Mouse (Mus musculus) adrenal gland, postnatal 14 days (tissue): ENCODE data around the gene Hes1. TPM values are rescaled to one million over a fixed set of nuclear protein-coding genes. Genes with fewer than 3 reads are reported as not detected.
"Not testable (repeated sequence)": the region's sequence is repeated elsewhere in the genome, so short reads cannot be mapped to it uniquely, and the experiment has no call there.

Source experiments
- DNase-seq: peaks from one replicate; pipeline ENCODE4 v3.0.0; 2021; ENCODE audit warnings: mixed read lengths
- total RNA-seq: library from RNA; stranded (reverse); gene quantifications from 2 replicates; pipeline ENCODE4 v1.2.3, GENCODE M21; 2021

The Hes1 gene
- total RNA-seq, 1 experiment from 2014 or later, result 26.6 TPM

DNA sequence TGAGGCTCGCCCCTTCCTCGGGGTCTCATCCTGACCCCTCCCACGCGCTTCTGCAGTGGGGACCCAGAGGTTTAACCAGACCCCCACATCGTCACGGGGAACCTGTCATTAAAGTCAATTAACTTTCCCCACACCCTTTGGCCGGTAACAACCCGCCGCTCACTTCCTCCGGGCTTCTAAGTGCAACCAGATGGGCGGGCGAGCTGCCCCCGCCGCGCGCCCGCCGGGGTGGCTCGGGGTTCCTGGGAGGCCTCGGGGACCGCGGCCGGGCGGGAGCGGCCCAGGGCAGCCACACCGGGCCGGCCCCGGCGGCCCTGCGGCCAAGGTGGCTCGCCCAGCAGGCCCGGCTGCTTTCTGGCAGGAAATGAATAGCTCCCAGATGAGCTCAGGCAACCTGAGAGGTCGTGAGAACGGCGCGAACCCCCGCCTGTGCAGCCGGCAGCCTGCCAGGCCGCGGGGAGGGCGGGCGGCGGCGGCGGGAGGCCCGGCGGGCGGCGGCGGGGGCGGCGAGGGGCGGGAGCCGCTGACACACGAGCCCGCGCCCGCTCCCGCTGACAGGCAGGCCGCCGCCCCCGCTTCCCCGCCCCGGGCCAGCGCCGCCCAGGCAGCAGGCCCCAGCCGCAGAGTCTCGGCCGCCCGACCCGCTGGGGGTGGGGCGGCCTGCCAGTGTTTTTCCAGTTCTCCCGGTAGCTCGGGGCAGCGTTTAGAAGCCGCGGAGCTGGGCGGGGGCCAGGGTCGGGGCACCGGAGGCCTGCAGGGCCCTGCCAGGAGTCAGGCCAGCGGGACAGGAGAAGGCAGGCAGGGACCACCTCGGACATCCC lies 6.0 kb downstream of the Hes1 start:
- DNase-seq, result peak; percentile 95

DNA sequence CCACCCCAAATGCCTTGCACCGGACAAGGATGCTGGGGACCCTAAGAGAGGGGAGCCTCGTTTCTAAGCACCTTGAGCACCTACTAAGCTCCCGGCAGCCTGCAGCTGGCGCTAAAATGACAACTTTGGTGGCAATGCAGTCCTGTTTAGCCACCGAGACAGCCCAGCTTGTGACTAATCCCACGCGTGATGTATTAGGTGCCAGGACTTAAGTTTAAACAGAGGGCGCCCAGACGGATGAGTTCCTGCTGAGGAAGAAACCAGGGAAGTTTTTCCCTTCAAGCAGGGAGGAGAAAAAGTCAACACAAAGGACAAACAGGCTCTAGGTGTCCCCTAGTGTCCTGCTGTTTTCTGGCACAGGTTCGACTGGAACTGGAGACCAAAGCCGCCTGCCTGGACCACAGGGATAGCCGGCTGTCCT lies 6.6 kb downstream of the Hes1 start:
- no peak for DNase-seq

DNA sequence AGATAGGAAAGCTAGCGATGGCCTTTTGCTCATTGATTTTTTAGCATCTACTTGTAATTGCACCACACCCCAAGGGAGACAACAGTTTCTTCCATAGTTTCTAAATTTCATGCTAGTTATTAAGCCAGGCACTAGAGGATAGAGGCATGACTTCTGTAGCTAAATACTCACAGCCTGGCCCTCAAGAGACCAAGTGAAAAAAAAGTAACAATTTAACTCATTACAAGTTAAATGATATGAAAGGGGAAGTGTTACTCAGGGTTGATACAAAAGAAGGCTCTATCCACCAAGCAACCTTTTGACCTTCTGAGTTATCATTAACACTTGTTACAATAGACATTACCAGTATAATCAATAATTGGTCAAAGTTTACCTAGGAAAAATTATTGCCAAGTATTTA lies 9.1 kb downstream of the Hes1 start:
- no peak for DNase-seq

DNA sequence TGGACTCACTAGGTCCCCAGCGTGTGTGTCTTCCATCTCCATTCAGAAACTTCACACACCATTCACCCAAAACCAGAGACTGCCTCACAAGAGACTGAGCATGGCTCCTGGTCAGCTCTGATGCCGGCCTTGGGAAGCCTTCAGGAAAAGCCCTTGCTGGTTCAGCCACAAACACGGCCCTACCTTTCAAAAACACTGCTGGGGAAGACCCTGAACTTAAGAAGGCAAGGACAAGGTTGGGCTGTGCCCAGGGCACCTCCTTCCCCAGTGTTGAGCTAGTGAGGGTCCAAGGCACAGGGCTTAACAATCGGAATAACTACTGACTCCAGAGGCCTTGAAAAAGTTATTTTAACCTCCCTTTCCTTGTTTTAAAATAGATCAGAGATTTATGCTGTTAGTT lies 17.3 kb downstream of the Hes1 start:
- DNase-seq, result peak; percentile 31

DNA sequence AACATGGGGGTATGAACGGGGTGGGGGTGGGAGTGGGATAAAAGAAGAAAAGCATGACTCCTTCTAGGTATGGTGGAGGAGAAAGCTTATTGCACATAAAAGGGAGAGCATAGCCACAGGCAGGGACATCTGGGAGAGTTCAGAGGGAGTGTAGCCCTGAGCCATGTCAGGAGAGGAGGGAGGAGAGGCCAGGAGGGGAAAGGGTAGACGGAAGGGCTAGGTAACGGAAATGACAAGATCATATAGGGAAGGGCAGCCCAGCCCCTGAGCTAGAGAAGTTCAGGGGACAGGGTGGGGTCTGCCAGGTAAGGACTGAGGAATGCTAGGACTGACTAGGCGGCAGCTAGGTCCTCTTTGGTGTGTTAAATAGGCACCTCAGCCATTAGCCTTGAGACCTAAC lies 17.8 kb downstream of the Hes1 start:
- DNase-seq, result no peak

DNA sequence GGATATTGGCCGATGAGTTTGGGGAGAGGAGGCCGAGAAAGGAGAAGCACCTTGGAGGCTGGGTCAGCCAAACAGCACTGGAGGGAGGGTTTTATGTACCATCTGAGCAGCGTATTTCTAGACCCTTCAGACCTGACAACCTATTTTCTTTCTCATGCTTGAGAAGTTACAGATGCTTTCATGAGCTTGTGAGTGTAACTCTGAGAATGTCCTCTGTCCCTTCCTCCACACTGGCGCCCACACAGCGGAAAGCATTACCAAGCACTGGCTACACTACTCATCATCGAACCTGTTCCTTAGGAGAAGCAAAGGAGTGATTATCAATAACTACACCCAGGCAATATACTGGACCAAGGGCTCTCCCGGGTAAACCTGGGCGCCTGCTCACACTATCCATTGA lies 18.8 kb downstream of the Hes1 start:
- DNase-seq, result no peak

DNA sequence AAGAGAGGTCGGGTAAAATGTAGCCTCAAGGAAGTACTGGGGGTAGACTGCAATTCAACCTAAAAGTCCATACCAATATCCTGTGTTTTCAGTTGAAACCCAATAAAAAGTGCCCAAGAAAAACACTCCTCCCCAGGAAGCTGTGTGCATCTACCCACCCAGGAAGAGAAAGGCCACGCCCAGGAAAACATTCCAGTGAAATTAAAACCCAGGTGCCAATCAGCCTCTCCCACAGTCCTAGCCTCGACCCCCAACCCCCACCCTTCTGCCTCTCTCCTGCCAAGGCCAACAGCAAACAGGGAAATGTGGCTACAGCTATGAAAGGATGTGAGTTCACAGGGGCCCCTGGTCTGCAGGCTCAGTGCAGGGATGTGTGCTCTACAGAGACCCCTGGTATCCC lies 19.4 kb downstream of the Hes1 start:
- no peak for DNase-seq

DNA sequence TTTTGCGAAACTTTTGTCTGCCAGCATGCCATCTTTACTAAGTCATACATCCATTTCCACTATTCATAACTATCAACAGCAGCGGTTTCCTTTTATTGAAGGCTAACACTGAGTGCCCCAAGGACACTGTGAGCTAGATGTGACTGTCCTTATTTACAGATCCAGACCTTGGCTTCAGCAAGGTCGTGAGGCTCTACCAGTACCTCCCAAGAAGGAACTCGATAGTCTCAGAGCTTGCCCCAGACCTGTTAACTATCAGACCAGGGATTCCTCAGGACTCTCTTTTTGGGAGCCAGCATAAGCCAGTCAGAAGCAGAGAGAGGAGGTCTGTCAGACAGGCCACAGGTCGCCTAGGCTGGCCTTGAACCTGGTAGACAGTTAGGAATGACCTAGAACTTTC lies 24.5 kb downstream of the Hes1 start:
- no peak for DNase-seq

DNA sequence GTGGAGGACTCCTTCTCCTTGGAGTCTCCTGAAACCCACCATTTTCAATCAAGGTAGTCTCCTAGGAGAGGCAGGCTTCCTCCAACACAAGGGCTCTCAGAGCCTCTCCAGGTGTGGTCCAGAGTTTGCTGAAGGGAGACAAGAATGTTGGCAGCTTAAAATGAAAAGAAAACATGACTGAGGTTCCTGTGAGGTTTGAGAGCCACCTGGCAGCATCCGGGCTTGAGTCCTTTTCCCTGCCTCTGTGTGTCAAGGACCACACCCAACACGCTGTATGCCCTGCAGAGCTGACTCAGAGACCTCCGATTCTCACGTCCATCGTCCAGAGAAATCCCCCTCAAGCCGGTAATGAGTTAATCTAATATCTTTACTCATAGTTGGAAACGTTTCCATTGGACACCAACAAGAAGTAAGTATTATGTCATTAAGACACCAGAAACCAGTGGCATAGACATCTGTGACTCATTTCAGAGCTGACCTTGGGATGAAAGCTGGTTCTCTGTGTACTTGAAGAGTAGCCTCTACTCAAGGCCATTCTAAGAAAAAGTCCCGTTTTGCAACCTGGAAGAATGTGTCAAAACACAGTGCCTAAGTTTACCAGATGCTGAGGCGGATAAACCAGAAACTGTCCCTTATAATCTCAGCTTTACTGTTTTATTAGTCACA lies 26.1 kb downstream of the Hes1 start:
- peak; percentile 57 for DNase-seq

DNA sequence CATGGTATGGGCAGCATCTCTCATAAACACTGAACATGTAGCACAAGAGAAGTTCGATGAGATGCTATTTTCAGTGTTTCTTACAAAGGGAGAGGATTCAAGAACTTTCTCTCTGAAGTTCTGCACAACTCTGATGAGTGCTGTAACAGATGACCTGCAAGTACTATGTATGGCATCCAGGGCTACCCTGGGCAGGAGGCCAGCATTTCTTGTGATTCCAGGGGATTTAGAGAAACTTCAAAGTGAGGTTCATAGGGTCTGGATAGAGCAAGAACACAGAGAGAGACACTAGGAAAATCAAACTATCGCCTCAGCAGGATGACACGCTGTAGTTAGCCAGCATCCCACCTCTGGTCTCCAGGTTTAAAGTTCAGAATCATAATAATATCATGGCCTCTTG lies 31.9 kb downstream of the Hes1 start:
- no peak for DNase-seq

DNA sequence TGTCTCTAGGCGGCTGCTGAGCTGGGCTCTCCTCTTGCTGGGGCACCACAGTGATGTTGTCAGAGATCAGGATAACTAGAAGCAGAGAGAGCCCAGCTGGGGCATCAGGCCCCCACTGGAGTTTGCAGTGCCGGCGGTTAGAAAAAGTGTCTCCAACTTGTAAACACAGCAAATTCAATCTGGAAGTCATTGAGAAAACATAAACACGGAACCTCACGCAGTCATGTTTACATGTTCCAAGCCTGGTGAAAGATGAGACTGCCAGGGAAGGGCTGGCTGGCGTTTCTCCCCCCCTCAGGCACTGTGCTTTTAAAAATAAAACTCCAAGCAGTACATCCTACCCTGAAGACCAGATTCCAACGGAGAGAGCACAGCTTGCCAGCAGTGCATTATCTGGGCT lies 32.3 kb downstream of the Hes1 start:
- no peak for DNase-seq

DNA sequence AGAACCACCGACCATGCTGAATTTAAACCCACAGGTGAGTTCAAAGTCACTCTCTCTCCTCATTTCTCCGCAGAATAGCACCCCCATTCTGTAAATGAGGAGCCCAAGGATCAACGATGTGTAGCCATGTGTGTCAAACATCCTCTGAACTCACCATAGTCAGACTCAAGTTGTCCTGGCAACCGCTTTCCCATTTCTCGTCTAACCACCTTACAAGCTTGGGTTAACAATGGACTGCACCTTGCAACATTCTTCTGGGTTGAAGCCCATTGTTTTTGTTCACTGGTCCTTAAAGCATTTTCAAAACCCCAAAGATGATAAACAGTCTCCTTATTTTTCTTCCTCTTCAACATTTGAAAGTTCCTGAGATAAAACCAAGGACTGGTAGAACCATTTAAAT lies 34.9 kb downstream of the Hes1 start:
- DNase-seq, result no peak

DNA sequence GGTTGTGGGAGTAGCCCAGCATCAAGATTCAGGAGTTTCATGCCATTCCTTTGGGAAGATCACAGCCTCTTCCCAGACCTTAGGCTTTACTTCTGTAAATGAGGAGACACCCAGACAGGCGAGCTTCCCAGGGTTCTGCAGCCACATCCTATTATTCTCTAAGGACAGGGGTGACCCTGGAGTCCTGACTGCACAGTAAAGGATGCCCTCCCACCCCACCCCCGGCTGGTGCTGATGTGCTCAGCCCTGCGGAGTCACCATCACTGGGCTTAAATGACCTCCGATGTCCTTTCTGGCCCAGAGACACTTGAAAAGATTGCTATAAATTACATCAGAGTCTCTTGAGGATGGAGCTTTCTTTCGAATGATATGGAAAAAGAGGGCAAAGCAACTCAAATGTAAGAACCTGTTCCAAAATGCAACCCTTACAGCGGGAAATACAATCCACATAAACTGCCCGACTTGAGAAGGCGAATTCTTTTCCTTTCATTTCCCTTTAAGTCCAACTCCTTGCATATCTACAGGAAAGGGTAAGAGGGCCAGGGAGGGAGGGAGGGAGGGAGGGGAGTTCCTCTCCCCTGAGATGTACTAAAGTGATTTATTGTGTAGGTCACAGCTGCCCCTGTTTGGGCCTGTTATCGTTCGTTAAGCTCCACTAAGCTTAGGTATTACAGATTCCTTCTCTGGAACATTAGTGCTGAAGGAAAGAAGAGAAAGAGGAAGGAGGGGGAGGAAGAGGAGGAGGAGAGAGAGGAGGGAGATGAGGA lies 38.1 kb downstream of the Hes1 start:
- DNase-seq, result no peak

DNA sequence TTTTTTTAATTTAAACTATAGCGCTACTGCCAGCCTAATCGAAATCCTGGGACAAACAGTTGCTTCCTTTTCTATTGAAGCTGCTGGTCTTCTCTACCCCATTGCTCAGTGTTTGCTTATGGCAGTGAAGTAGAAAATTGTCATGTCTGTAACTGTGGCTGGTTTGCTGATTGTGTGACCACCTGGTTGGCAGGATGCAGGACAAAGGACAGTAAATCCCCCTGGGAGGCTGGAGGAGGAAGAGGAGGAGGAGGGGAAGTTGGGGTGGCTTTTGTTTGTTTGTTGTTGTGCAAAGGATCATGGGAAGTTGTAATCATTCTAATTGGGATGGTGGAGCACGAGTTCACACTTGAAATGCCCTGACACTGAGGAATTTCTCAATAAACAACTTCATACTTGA lies 38.8 kb downstream of the Hes1 start:
- DNase-seq, result no peak

DNA sequence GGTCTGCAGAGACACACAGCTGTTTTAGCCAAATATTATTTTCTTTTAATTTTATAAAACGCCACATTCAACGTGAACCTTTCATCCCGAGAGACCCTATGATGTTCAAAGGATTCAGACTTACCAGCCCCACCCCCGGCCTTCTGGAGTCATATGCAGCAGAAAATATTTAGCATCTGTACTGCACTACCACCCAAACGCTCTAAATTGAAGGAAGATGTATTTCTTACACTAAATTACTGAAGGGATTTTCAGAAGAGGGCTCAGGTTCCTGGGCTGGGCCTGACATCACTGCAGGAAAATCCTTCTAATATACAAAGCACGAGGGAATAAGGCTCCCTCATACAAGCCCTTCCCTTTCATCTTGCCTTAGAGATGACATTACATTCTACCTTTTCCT lies 39.3 kb downstream of the Hes1 start:
- DNase-seq, result no peak

DNA sequence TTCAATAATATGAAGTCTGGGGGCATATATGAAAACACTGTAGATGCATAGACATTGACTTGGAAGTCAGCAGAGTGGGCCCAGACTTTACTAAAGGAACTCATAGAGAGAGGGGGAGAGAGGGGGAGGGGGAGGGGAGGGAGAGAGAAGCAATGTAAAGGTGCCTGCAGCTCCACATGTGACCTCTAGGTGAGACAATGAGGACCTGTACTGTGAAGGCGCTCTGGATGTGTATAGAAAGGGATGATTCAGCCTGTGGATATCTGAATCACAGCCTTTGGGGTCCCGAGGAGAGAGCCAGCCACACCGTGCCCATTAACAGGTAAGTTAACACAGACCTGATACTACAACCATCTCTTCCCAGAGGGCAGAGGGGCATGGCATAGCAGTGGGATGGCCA lies 40.2 kb downstream of the Hes1 start:
- no peak for DNase-seq

DNA sequence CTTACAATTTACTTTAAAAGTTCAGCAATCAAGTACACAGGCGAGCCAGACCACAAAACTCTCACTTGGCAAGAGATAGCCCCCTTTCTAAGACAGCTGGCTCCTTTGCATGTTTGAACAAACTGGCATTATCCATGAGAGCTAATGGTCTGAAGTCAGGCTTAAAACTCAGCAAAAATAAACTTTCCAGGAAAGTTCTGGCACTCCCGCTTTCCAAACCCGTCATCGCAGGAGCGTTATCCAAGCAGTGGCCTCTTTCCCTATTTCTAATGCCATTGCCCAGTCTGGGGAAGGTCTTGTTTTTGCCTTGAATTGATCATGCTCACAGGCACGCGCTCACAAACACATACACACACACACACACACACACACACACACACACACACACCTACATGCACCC lies 41.3 kb downstream of the Hes1 start:
- no peak for DNase-seq

DNA sequence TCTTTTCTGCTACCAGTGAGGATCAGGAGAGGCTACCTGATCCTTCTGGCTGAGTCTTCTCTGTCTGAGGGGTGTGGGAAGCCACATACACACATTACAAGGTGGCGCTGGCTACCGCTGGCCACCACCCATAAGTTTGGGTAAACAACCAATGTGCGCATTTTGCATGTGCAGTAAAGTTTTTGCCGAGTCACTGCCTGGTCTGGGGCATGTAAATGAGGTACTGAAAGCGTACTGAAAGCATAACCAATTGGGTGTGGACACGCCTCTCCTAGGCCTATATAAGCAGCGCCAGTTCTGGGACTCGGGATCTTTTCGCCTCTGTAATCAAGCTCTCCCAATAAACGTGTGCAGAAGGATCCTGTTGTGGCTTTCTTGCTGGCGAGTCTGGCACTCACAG lies 44.0 kb downstream of the Hes1 start:
- DNase-seq, result not testable (repeated sequence)

DNA sequence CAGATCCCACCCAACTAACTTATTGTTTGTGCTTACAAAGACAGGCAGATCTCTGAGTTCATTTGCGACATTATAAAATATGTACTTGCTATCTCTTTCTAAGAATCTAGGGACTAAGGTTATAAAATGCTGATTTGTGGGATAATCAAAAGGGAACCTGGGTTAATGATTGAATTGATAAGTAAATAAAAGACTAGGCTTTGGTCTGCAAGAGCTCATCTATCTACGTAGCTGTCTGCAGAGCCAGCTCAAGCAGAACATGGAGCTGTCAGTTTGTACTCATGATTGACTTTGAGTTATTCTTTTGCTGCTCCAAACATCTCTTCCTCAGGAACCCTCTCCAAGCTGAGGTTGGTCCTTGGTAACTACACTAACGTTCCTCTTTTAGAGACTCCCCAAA lies 46.3 kb downstream of the Hes1 start:
- no peak for DNase-seq

DNA sequence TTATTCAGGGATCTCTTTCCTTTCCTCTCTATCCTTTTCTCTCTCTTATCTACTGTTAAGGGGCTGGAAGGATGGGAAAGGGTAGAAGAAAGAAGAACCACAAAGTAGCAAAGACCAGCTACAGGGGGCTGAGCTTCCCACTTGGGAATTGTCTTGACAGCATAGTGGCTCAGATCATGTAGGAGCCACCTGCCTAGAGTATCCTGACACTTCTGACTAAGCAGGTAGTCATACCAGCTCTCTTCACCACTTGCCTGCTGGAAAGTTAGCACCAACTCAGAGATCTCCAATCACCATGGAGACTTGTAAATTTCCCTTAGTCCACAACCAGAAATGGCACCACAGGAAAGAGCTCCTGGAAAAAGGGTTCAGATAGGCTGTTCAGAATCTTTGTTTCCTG lies 46.9 kb downstream of the Hes1 start:
- DNase-seq, result no peak

DNA sequence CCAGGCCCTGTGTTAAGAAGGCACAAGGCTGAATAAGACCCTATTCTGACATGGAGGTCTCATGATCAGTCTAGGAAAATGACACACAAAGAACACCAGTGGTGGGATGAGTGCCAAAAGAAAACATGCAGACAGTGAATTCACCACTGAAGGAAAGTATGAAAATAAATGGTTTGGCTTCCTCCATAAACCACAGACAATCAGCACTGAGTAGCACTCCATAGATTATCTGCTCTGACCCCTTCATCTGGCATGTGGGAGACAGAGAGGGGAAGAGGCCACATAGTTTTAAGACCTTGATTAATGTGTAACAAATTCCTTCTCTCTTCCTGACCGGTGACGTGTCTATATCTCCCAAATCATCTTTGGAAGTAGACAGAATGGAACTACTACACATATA lies 47.4 kb downstream of the Hes1 start:
- no peak for DNase-seq

DNA sequence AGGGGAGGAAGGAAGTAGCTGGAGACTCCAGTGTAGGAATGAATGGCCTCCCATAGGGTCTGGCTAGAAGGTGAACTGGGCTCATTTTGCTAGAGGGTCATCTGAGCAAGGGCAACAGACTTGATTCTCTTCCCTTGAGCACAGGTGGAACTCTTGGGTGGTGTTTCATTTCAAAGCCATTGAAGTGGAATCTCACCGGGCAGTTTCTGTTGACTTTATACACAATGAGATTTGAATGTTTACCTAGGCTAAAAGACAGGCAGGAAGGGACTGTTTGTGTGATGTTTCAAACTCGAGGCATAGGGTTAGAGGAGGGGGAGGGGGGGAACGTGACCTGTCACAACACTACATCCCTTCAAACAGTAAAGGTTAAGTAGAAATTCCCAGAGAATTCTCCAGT lies 49.0 kb downstream of the Hes1 start:
- DNase-seq, result no peak

DNA sequence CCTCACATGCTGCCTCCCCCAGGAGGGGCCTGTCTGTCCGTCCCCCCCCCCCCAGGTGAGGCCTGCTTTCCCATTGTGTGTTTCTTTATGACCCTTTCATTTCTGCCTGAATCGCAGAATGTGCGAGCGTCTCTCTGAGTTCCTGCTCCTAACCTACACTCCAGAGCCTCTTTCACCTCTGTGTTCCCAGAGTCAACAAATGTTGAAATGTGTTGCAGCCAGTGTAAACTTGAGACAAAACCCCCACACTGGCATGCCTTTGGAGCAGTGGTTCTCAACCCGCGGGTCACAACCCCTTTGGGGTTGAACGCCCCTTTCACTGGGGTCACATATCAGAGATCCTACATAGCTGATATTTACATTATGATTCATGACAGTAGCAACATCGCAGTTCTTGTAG lies 49.6 kb downstream of the Hes1 start:
- DNase-seq, result no peak
